Mouse (Mus musculus): ENCODE measurements around the gene Gm9837.

GRCm38 (mm10) chr11:53445562-53445961, 24.7 kb downstream of the Gm9837 start:
- TF ChIP-seq CTCF (IDR thresholded peaks at IDR 0.05; ENCODE audit: borderline replicate concordance, control insufficient read depth, extremely low read depth, insufficient read depth, low read length, poor library complexity) = no peak
- no peak for TF ChIP-seq POLR2A (IDR thresholded peaks at IDR 0.05; ENCODE audit: control insufficient read depth, extremely low read depth, insufficient read depth, low read length, poor library complexity)
